Mouse (Mus musculus) heart, postnatal 0 days (tissue): ENCODE measurements around the gene Capzb.

Experiments
- CTCF ChIP-seq: IDR thresholded peaks from 2 replicates; pipeline ENCODE4 v1.5.1; 2016; ENCODE audit warnings: antibody characterized with exemption, control low read depth, low read depth
- EP300 ChIP-seq: IDR thresholded peaks from 2 replicates; pipeline ENCODE4 v1.6.1; 2016; ENCODE audit warnings: antibody characterized with exemption, low read depth

- TF ChIP-seq CTCF (no peak), EP300 (no peak)
Measured at GRCm38 (mm10) chr4:139274573-139274972, 81.9 kb downstream of the Capzb start.
